Mouse (Mus musculus): ENCODE data around the gene Tipin. TPM values are rescaled to one million over a fixed set of nuclear protein-coding genes. Genes with fewer than 3 reads are reported as not detected.
A peak's percentile ranks its signal among the peaks of the same experiment; 100 is the strongest.

The Tipin gene
- 218 and 225 TPM in 2 replicates for polyA plus RNA-seq (2015; fragmentation: Nextera tagmentation; extraction: Ambion mirVana)

DNA sequence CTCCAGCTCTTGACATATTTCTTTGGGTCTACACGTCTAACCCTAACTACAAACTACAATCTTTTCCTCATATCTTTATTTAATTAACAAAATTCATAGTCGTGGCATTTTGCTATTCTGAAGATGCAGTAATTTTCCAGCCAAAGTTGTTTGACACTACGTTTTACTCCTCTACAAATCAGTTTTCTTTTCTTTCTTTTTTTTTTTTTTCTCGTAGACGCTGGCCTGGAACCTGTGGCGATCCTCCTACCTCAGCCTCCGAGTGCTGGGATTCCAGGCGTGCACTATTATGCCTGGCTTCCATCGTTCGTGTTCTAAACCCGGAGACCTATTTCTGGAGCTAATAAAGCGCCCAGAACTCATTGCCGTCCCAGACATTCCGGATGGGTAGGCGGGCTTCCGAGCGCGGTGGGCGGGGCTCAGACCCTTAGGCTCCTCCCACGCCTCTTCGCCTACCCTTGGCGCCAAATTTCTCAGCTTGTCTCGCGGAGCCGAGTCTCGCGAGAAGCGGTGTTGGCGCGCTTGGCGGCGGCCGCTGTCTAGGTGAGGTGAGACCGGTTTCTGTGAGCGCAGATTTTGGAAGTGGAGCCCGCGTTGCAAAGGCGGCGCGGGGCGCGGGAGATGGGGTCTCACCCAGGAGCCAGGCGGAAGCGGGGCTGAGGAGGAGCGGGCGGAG, at the start of gene Tipin:
TSS of gene Tipin (plus strand) at position 477 of the 676 bp plus-strand sequence.
- H3K27ac ChIP-seq = peak within 1 kb of the TSS; percentile 96

DNA sequence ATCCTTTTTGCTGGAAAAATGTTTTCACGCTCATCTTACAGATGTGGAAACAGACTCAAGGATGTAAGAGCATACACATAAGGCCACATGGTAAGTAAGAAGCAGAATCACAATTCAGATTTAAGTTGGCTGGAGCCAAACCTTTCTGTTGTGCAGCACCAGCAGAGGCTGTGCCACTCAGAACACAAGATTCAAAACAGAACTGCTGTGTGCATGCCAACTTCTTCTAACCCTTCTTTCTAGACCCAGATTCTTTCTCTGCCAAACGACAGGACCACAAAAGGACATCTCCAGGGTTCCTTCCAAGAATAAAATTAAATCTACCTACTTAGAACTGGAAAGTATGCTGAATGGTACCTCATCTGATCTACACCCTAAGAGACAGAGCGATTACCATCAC, 49.7 kb upstream of the Tipin start:
- Histone ChIP-seq H3K27ac (peak overlapping the region; percentile 65), H3K4me2 (replicated peaks) (no peak overlapping the region), H3K9me3 (no peaks in the 10 kb centered on the region), H3K4me3 (no peak overlapping the region), H3K9ac (peak overlapping the region; percentile 1; the same call in 1 of the 2 replicates), H3K4me1 (peaks cover 38% of the 10 kb centered on the region), H3K27me3 (no peaks in the 10 kb centered on the region), H3K36me3 (0 out of 2 replicates have a peak, but pooled peaks cover 4% of the 10 kb centered on the region)
- 83% methylated on average over 3 of the region's 3 CpGs for WGBS
- no peak for ATAC-seq (ENCODE audit: low FRiP score, low read depth)

More for the DNA sequence above, at the start of gene Tipin:
- peaks cover 8% of the 10 kb centered on the region; the same call in 1 of the 2 replicates for H3K36me3 ChIP-seq
- H3K9me3 ChIP-seq = no peaks in the 10 kb centered on the region
- peak within 1 kb of the TSS; percentile 78 for H3K4me3 ChIP-seq
- peak; percentile 91 for ATAC-seq (ENCODE audit: low FRiP score, low read depth)
- H3K4me2 ChIP-seq (replicated peaks) = peak within 1 kb of the TSS; percentile 73
- no peaks in the 10 kb centered on the region for H3K27me3 ChIP-seq
- H3K4me1 ChIP-seq = peaks cover 10% of the 10 kb centered on the region
- WGBS = 3% methylated on average over 46 of the region's 46 CpGs
- H3K9ac ChIP-seq = peak within 1 kb of the TSS; percentile 96

DNA sequence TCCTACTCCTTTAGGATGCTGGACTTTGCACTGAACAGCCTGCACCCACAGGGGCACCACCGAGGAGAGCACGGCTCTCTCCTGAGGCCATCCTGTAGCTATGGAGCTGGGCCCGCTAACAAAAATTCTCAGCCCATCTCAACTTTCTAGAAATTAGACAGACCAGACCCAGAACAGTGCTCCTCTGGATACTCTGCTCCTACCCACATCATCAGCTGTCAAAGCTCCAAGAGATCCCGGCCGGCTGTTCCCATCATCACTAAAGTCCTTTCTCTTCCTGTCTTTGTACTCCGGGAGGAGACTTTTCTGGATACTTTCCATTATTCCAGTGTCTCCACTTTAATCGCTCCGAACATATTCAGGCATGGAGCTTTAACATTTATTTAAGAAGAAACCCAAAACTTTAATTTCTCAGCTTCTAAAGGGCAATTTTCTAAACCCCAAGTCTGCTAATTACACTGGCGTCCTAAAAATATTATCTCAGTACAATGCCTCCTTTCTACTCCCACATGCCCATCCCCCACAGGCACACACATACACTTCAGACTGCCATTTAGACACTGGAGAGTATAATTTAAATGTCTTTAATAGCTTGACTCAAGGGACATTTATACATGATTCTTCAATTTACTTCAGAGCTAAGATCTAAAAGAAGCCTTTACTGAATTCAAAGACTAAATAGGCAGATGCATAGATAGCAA, 49.0 kb upstream of the Tipin start:
- Histone ChIP-seq H3K9me3 (no peaks in the 10 kb centered on the region), H3K4me3 (no peak overlapping the region), H3K4me1 (peaks cover 38% of the 10 kb centered on the region), H3K4me2 (replicated peaks) (no peak overlapping the region), H3K27ac (peak overlapping the region; percentile 65; the same call in 1 of the 2 replicates), H3K36me3 (0 out of 2 replicates have a peak, but pooled peaks cover 4% of the 10 kb centered on the region), H3K9ac (0 out of 2 replicates have a peak overlapping the region, but pooled peaks have one; percentile 1), H3K27me3 (no peaks in the 10 kb centered on the region)
- 59% methylated on average over 9 of the region's 9 CpGs for WGBS
- no peak for ATAC-seq (ENCODE audit: low FRiP score, low read depth)

DNA sequence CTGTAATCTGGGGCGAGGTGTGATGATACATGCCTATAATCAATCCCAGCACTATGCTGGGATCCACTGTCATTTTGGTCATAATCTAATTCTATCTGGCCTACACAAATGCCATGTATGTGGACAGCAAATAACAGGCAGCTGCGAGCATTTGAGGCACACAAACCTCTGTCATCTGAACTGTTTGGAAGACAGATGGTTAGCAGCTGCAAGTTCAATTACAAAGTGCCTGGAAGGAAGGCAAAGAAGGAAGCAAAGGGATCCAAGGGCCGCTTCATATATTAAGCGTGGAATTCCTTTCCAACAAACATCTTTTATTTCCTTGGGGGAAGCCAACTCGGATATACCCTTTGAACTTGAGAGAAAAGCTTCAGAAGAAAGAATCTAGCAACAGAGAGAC, 47.7 kb upstream of the Tipin start:
- Histone ChIP-seq H3K27ac (peak overlapping the region; percentile 74; the same call in 1 of the 2 replicates), H3K4me3 (no peak overlapping the region), H3K36me3 (0 out of 2 replicates have a peak, but pooled peaks cover 4% of the 10 kb centered on the region), H3K4me2 (replicated peaks) (no peak overlapping the region), H3K9me3 (no peaks in the 10 kb centered on the region), H3K27me3 (no peaks in the 10 kb centered on the region), H3K4me1 (peaks cover 36% of the 10 kb centered on the region), H3K9ac (no peak overlapping the region)
- no peak for ATAC-seq (ENCODE audit: low FRiP score, low read depth)
- 44% methylated on average over 5 of the region's 5 CpGs for WGBS

DNA sequence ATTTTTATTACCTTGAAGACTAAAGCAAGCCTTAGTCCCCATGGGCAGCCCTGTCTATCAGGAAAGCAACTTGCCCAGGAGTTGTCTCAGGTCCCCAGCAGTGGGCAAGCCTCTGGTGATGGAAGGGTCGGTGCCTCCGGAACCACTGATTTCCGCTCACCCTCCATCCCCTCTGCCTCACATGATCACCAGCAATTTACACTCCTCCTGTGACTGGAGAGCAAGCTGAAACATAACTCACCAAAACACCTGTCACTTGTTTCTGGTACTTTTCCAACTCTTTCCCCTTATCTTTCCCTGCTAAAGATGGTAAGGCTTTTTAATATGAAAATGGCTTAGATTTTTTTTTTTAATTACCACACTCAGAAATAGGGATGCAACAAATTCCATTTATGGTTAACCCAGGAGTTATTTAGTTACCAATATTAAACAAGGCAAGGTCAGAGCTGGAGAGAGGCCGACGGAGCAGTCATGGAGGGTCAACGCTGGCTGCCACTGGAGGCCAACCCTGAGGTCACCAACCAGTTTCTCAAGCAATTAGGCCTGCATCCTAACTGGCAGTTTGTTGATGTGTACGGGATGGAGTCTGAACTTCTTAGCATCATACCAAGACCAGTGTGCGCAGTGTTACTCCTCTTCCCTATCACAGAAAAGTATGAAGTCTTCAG, 46.5 kb upstream of the Tipin start, which contains the start of gene Uchl4:
TSS of gene Uchl4 (plus strand) at position 434 of the 668 bp plus-strand sequence.
- 0 out of 2 replicates have a peak, but pooled peaks cover 4% of the 10 kb centered on the region for H3K36me3 ChIP-seq
- no peak within 1 kb of the TSS for H3K4me3 ChIP-seq
- no peaks in the 10 kb centered on the region for H3K9me3 ChIP-seq
- H3K9ac ChIP-seq = no peak within 1 kb of the TSS
- no peak within 1 kb of the TSS for H3K4me2 ChIP-seq (replicated peaks)
- H3K27me3 ChIP-seq = no peaks in the 10 kb centered on the region
- H3K27ac ChIP-seq = peak within 1 kb of the TSS; percentile 74; the same call in 1 of the 2 replicates
- peaks cover 29% of the 10 kb centered on the region for H3K4me1 ChIP-seq
- WGBS = 84% methylated on average over 8 of the region's 8 CpGs
- ATAC-seq (ENCODE audit: low FRiP score, low read depth) = no peak

DNA sequence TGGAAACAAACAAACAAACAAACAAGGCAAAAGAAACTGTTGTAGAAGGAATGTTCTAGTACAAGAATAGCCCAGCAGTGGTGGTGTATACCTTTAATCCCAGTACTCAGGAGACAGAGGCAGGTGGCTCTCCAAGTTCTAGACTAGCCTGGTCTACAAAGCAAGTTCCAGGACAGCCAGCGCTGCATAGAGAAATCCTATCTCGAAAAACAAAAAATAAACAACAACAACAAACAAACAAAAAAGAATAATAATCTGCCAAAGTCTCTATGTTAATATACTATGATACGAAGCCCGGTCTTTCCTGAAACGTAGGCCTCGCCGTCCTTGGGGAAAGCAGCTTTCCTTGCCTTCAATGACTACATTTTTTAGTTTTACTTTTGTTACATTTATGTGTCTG, 45.3 kb upstream of the Tipin start:
- 93% methylated on average over 7 of the region's 7 CpGs for WGBS
- Histone ChIP-seq H3K9ac (no peak overlapping the region), H3K27me3 (no peaks in the 10 kb centered on the region), H3K36me3 (0 out of 2 replicates have a peak, but pooled peaks cover 4% of the 10 kb centered on the region), H3K4me1 (peaks cover 36% of the 10 kb centered on the region), H3K9me3 (no peaks in the 10 kb centered on the region), H3K4me2 (replicated peaks) (no peak overlapping the region), H3K27ac (no peak overlapping the region), H3K4me3 (no peak overlapping the region)
- ATAC-seq (ENCODE audit: low FRiP score, low read depth) = no peak

DNA sequence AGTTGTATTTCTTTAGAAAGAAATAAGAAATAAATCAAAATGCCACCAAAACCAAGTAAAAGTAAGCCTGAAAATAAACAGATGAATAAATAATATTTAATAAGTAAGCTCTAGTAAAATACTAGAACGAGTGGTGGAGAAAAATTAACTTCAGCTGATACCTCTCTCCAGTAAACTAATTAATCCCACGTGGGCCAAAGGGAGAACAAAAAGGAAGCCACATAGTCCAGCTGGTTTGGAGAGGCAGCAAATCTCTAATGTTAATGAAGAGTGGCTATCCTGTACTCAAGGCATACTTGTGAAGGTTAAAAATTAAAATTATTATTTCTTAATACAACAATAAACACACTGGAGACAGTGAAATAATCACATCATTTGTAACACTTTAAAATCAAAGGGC, 41.3 kb upstream of the Tipin start:
- Histone ChIP-seq H3K36me3 (peaks cover 3% of the 10 kb centered on the region; the same call in 1 of the 2 replicates), H3K9ac (no peak overlapping the region), H3K9me3 (no peaks in the 10 kb centered on the region), H3K4me2 (replicated peaks) (no peak overlapping the region), H3K4me3 (no peak overlapping the region), H3K4me1 (peaks cover 9% of the 10 kb centered on the region), H3K27me3 (no peaks in the 10 kb centered on the region), H3K27ac (no peak overlapping the region)
- no peak for ATAC-seq (ENCODE audit: low FRiP score, low read depth)
- 10% methylated on average over 2 of the region's 2 CpGs for WGBS

DNA sequence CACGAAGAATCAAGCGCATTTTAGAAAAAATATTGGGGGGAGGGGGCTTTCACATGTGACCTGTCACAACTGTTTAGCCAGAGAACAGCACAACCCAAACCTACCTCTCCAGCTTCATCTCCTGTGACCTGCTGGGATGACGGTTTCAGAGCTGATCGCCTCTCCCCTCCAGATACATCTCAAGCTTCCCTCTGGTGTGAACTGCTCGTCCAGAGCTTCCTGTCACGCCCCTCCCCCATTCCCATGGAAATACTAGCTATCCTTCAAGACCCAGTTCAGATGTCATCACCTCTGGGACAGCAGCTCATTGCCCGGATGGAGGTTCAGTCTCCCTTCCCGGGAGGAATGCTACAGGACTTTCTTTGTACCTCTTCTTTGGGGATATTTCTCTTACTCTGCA, 40.7 kb upstream of the Tipin start:
- Histone ChIP-seq H3K36me3 (peaks cover 3% of the 10 kb centered on the region; the same call in 1 of the 2 replicates), H3K9me3 (no peaks in the 10 kb centered on the region), H3K27ac (no peak overlapping the region), H3K4me2 (replicated peaks) (peak overlapping the region; percentile 7; the same call in 1 of the 2 replicates), H3K4me3 (no peak overlapping the region), H3K27me3 (no peaks in the 10 kb centered on the region), H3K9ac (no peak overlapping the region), H3K4me1 (peaks cover 9% of the 10 kb centered on the region)
- WGBS = 29% methylated on average over 8 of the region's 8 CpGs
- no peak for ATAC-seq (ENCODE audit: low FRiP score, low read depth)

DNA sequence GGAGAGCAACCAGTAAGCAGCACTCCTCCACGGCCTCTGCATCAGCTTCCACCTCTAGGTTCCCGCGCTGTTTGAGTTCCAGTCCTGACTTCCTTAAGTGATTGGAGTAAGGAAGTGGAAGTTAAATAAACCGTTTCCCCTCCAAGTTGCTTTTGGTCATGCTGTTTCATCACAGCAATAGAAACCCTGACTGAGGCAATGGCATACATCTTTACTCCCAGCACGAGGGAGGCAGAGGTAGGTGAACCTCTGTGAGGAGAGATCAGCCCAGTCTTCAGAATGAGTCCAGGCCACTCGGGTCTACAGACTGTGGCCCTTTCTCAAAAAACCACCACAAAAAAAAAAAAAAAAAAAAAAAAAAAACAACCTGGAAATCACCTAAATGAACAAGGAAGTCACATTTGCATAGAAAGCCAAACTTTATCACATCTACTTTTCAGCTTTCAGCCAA, 39.0 kb upstream of the Tipin start:
- ATAC-seq (ENCODE audit: low FRiP score, low read depth) = no peak
- no peaks in the 10 kb centered on the region for H3K9me3 ChIP-seq
- H3K27me3 ChIP-seq = no peaks in the 10 kb centered on the region
- H3K4me2 ChIP-seq (replicated peaks) = no peak overlapping the region
- 73% methylated on average over 6 of the region's 6 CpGs for WGBS
- no peak overlapping the region for H3K27ac ChIP-seq
- peaks cover 9% of the 10 kb centered on the region for H3K4me1 ChIP-seq
- H3K9ac ChIP-seq = no peak overlapping the region
- peaks cover 13% of the 10 kb centered on the region; the same call in 1 of the 2 replicates for H3K36me3 ChIP-seq
- H3K4me3 ChIP-seq = no peak overlapping the region

DNA sequence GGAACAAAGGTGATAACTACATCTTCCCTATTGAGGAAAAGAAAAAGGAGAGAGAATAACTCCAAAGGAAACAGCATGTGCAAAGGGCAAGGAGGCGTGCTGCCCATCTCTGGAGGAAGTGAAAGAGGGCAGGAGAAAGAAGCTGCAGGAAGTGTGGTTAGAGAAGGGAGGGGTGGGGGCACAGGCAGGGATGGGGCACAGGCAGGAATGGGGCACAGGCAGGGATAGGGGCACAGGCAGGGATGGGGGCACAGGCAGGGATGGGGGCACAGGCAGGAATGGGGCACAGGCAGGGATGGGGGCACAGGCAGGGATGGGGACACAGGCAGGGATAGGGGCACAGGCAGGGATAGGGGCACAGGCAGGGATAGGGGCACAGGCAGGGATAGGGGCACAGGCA, 32.0 kb upstream of the Tipin start:
- Histone ChIP-seq H3K4me1 (peaks cover 25% of the 10 kb centered on the region), H3K9me3 (no peaks in the 10 kb centered on the region), H3K4me2 (replicated peaks) (no peak overlapping the region), H3K36me3 (peaks cover 20% of the 10 kb centered on the region; the same call in 1 of the 2 replicates), H3K4me3 (no peak overlapping the region), H3K27ac (no peak overlapping the region), H3K27me3 (no peaks in the 10 kb centered on the region), H3K9ac (no peak overlapping the region)
- no peak for ATAC-seq (ENCODE audit: low FRiP score, low read depth)
- WGBS = 82% methylated on average over 1 of the region's 1 CpGs

DNA sequence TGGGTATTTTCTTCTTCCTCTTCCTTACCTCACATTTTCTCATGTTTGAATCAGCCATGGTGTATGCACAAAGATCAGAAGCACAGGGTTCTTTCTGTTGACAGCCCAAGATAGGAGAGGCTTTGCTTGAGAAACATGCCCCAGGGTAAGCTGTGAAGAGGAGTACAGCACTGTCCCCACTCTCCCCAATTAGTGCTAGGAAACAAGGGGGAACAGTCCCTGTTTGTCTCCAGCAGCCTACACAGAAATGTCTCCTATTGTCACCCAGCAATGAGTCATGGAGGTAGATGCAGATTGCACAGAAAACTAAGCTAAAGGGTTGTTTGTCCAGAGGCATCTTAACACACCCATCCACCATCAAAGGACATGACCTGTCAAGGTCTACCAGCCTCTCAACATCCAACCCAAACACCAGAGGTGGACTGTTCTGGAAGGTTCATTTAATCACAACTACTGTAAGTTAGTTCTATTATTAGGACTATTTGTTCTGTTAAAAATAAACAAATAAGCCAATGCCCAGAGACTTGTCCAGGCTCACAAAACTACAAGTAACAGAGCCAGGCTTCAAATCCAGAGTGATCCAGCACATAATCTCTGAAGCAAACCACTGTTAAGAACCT, 31.2 kb upstream of the Tipin start:
- no peak for ATAC-seq (ENCODE audit: low FRiP score, low read depth)
- Histone ChIP-seq H3K36me3 (peaks cover 17% of the 10 kb centered on the region; the same call in 1 of the 2 replicates), H3K27me3 (no peaks in the 10 kb centered on the region), H3K4me1 (peaks cover 25% of the 10 kb centered on the region), H3K4me3 (no peak overlapping the region), H3K9ac (no peak overlapping the region), H3K27ac (no peak overlapping the region), H3K9me3 (no peaks in the 10 kb centered on the region), H3K4me2 (replicated peaks) (no peak overlapping the region)
